ENCODE assay signal across 9 mouse cellular contexts in the genomic region with DNA sequence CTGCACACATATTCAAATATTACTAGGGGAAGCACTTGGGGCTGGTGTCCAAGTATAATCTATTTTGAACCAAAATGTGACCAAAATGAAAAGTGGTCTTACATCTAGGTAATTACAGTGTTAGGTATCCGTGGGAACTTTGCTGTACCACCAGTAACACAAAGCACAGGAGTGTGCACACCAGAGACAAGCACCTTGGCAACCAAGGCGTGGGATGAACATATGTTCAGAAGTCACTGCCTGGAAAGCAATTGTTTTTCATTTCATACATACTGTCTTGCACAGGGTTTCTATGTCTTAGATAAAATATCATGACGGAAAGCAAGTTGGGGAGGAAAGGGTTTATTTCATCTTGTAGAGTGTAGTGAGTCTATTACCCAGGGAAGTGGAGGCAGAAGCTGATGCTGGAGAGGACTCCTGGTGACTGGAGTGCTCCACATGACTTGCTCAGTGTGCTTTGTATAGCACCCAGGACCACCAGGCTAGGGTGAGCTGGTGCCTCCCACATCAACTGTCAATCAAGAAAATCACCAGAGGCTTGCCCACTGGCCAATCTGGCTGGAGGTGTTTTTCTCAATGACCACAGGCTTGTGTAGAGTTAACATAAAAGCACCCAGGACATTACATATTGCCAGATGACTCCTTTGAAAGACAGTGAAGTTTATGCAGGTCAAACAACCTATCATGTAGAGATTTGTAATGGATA. TPM values are rescaled to one million over a fixed set of nuclear protein-coding genes. Genes with fewer than 3 reads are reported as not detected.
"Had no signal": no experiment of that assay in that cellular context is flagged by ENCODE, and none has a peak within 500 bp of the region (broad histone marks: within the 10 kb centered on the region; RNA-seq: fewer than 3 reads in every experiment).

No protein-coding gene starts in this region.

- DNase-seq: liver, postnatal 0 days; lung, adult 2 months; lung, postnatal 14 days; lung, postnatal 36 days; right cerebral cortex, postnatal 14 days; thymus, adult 18-20 months; thymus, postnatal 14 days; thymus, postnatal 36 days had no signal

RNA-seq across cellular contexts. Expression of gene Il12a, which starts 6.2 kb away (rescaled TPM):
- total RNA-seq: midbrain, postnatal 0 days had no signal
